Mouse (Mus musculus) kidney, embryonic 15.5 days (tissue): Measurements from ENCODE around the gene Auh. TPM values are rescaled to one million over a fixed set of nuclear protein-coding genes. Genes with fewer than 3 reads are reported as not detected.
A peak's percentile ranks its signal among the peaks of the same experiment; 100 is the strongest.

Source experiments
- ATAC-seq: fragments of 200-750 bp; cut with Nextera tagmentation; replicated peaks from 2 replicates; pipeline ENCODE4 v1.8.0; 2017; ENCODE audit warnings: moderate TSS enrichment; ENCODE audit not compliant: low FRiP score
- H3K27ac ChIP-seq: fragments of 300-500 bp; sonication (generic); 2 replicates; pipeline ENCODE4 v1.5.1; 2015; ENCODE audit warnings: mild to moderate bottlenecking, inconsistent platforms
- H3K27me3 ChIP-seq: fragments of 300-500 bp; sonication (generic); 2 replicates; pipeline ENCODE4 v1.6.1; 2015; ENCODE audit warnings: inconsistent platforms
- H3K36me3 ChIP-seq: fragments of 300-500 bp; sonication (generic); 2 replicates; pipeline ENCODE4 v1.6.1; 2015; ENCODE audit warnings: inconsistent platforms
- H3K4me1 ChIP-seq: fragments of 300-500 bp; sonication (generic); 2 replicates; pipeline ENCODE4 v1.6.1; 2015; ENCODE audit warnings: inconsistent platforms
- H3K4me2 ChIP-seq: fragments of 300-500 bp; sonication (generic); 2 replicates; pipeline ENCODE4 v1.6.1; 2015; ENCODE audit warnings: moderate library complexity, mild to moderate bottlenecking, inconsistent platforms
- H3K4me3 ChIP-seq: fragments of 300-500 bp; sonication (generic); replicated peaks from 2 replicates; pipeline ENCODE4 v1.5.1; 2015; ENCODE audit warnings: mild to moderate bottlenecking, inconsistent platforms
- H3K9ac ChIP-seq: fragments of 300-500 bp; sonication (generic); 2 replicates; pipeline ENCODE4 v1.6.1; 2015; ENCODE audit warnings: mild to moderate bottlenecking, inconsistent platforms
- H3K9me3 ChIP-seq: fragments of 300-500 bp; sonication (generic); replicated peaks from 2 replicates; pipeline ENCODE4 v1.6.1; 2016; ENCODE audit warnings: inconsistent platforms
- WGBS: fragments of 180-500 bp; shearing (Covaris S2); methylation state at CpG from one replicate; pipeline ENCODE4 v1.1.7; 2015; ENCODE audit warnings: mixed read lengths; 5-methylcytosine and 5-hydroxymethylcytosine counted together
- polyA plus RNA-seq: library from polyadenylated mRNA; unstranded; fragments of >200 nt; fragmentation: Nextera tagmentation; extraction: Ambion mirVana; gene quantifications from 2 replicates; pipeline ENCODE4 v1.2.1, GENCODE M21; 2015

Auh gene
- polyA plus RNA-seq, 1 experiment from 2014 or later: 57.0 TPM

GRCm38 (mm10) chr13:52962361-52962760 lies 32.9 kb upstream of the Auh start:
- H3K9ac ChIP-seq: no peak overlapping the region
- peaks cover 28% of the 10 kb centered on the region for H3K36me3 ChIP-seq
- H3K4me3 ChIP-seq: no peak overlapping the region
- no peak for ATAC-seq
- H3K4me2 ChIP-seq: no peak overlapping the region
- 83% methylated on average over 6 of the region's 6 CpGs for WGBS
- H3K27me3 ChIP-seq: no peaks in the 10 kb centered on the region
- no peaks in the 10 kb centered on the region for H3K4me1 ChIP-seq
- H3K27ac ChIP-seq: no peak overlapping the region
- H3K9me3 ChIP-seq: no peaks in the 10 kb centered on the region

DNA sequence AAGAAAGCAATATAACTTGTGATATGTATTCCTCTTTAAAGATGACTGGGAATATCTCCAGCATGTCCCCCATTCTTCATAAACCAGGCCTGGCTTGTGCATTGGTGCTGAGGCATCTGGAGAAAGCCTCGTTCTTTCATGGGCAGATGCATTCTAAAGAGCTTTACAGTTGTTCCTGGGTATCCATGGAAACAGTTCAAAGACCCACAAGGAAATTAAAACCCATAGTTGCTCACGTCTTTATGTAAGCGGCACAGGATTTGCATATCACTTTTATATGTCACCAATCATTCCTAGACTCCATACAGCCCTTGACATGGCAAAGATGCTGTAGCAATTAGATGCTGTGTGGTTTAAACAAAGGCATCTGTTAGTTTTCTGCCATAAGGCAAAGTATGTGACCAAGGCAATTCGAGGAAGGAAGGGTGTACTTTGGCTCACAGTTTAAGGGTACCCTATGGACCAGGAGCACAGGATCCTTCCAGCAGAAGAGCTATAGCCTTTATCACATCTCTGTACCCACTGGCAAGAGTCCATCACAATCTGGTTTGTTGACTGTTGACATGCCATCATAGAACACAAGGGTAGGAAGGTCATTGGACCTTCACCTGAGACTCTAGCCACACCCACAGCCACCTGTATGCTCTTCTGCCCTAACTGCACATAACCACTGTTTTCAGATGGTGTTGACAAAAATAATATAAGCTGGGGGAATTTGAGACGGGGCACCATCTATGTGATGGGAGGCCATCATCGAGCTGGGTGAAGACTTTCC lies 24.5 kb upstream of the Auh start:
- Histone ChIP-seq H3K9me3 (no peaks in the 10 kb centered on the region), H3K4me2 (no peak overlapping the region), H3K4me3 (no peak overlapping the region), H3K9ac (no peak overlapping the region), H3K4me1 (no peaks in the 10 kb centered on the region), H3K27me3 (no peaks in the 10 kb centered on the region), H3K27ac (no peak overlapping the region), H3K36me3 (no peaks in the 10 kb centered on the region)
- WGBS: 87% methylated on average over 6 of the region's 6 CpGs
- no peak for ATAC-seq

DNA sequence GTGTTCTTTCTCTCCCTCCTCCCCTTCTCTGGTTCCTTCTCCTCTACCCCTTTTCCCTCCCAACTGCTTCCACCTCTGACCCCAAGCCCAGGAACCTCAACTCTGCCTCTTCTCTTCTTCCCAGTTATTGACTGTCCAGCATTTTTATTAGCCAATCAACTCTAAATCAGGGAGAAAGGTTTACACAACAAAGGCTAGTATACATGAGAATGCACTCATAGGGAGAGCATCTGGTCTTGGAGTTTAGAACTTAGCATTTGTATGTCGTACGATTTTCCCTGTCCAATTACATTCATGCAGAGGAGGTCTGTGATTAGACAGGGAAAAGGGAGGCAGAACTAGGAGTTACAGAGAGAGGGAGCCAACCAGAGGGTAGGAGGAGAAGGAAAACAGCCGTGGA lies 19.7 kb upstream of the Auh start:
- Histone ChIP-seq H3K4me2 (no peak overlapping the region), H3K27me3 (no peaks in the 10 kb centered on the region), H3K36me3 (no peaks in the 10 kb centered on the region), H3K9ac (no peak overlapping the region), H3K9me3 (no peaks in the 10 kb centered on the region), H3K27ac (no peak overlapping the region), H3K4me1 (no peaks in the 10 kb centered on the region), H3K4me3 (no peak overlapping the region)
- WGBS: 84% methylated on average over 3 of the region's 3 CpGs
- no peak for ATAC-seq

GRCm38 (mm10) chr13:52947545-52947944 lies 18.1 kb upstream of the Auh start:
- Histone ChIP-seq H3K9ac (no peak overlapping the region), H3K27me3 (no peaks in the 10 kb centered on the region), H3K4me3 (no peak overlapping the region), H3K9me3 (no peaks in the 10 kb centered on the region), H3K4me1 (0 out of 2 replicates have a peak, but pooled peaks cover 3% of the 10 kb centered on the region), H3K36me3 (no peaks in the 10 kb centered on the region), H3K4me2 (no peak overlapping the region), H3K27ac (no peak overlapping the region)
- WGBS: 63% methylated on average over 4 of the region's 4 CpGs
- ATAC-seq: no peak

DNA sequence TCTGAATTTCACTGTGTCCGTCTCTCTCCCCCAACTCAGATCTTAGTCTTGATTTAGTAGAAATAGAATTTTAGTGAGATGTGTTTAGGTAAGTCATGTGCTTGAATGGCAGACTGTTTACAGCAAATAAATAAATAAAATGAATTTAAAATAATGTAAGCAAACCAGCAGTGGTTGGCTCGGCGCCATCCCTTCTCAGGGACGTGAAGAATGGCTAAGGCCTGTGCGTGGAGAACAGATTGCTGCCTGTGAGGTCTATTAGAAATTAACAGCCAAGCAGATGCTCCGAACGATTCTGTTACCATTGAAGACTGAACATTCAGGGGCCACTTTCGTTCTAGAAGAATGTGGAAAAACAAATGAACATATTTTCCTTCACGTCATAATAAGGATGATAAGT lies 16.3 kb upstream of the Auh start:
- 0 out of 2 replicates have a peak, but pooled peaks cover 3% of the 10 kb centered on the region for H3K4me1 ChIP-seq
- no peak overlapping the region for H3K9ac ChIP-seq
- no peak for ATAC-seq
- no peak overlapping the region for H3K4me3 ChIP-seq
- no peak overlapping the region for H3K4me2 ChIP-seq
- 84% methylated on average over 9 of the region's 9 CpGs for WGBS
- H3K36me3 ChIP-seq: no peaks in the 10 kb centered on the region
- H3K27ac ChIP-seq: no peak overlapping the region
- H3K27me3 ChIP-seq: no peaks in the 10 kb centered on the region
- H3K9me3 ChIP-seq: no peaks in the 10 kb centered on the region

GRCm38 (mm10) chr13:52944116-52944515 lies 14.6 kb upstream of the Auh start:
- Histone ChIP-seq H3K27me3 (no peaks in the 10 kb centered on the region), H3K4me1 (0 out of 2 replicates have a peak, but pooled peaks cover 3% of the 10 kb centered on the region), H3K27ac (no peak overlapping the region), H3K9me3 (no peaks in the 10 kb centered on the region), H3K4me3 (no peak overlapping the region), H3K36me3 (no peaks in the 10 kb centered on the region), H3K4me2 (no peak overlapping the region), H3K9ac (no peak overlapping the region)
- WGBS: 69% methylated on average over 4 of the region's 4 CpGs
- ATAC-seq: no peak

DNA sequence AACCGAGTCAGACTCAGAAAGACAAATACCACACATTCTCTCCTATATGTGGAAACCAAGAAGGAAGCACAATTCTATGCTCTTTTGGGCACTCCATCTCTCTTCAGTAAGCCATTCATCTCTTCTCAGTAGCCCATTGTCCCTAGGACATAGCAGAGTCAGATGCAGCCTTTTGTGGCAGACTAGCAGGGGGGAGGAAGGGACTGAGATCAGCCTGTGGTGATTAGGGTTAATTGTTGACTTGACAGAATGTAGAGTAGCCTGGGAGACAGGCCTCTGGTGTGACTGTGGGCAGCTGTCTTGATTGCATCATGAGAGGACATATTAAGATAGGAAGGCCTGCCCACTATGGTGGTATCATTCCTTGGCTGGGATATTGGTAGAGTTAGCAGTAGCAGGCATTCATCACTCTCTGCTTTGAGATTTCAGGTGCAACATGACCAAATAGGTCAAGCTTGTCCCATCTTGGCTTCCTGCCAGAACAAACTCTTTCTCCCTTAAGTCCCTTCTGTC lies 13.5 kb upstream of the Auh start:
- Histone ChIP-seq H3K27me3 (no peaks in the 10 kb centered on the region), H3K4me3 (no peak overlapping the region), H3K9me3 (no peaks in the 10 kb centered on the region), H3K9ac (no peak overlapping the region), H3K27ac (no peak overlapping the region), H3K4me2 (no peak overlapping the region), H3K36me3 (no peaks in the 10 kb centered on the region), H3K4me1 (0 out of 2 replicates have a peak, but pooled peaks cover 3% of the 10 kb centered on the region)
- WGBS: 86% methylated on average over 1 of the region's 1 CpGs
- ATAC-seq: no peak

DNA sequence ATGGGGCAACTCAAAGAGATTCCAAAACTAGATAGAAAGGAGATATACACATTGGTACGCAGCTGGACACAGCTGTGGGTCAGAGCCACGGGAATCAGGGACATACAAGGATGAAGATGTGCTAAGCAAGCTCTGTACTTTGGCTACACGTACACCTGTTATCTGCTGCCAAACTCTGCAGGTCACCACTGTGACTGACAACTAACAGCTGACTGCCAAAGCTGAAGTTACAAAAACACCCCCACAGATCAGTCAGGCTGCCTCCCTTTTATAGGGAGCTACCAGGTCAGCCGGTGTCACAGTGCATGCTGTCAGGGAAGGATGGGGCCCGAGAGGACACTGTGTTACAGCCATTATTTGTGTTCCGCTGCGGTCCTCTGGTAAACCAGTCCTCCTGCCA lies 11.5 kb upstream of the Auh start:
- H3K9ac ChIP-seq: no peak overlapping the region
- no peak overlapping the region for H3K4me2 ChIP-seq
- no peaks in the 10 kb centered on the region for H3K36me3 ChIP-seq
- 62% methylated on average over 7 of the region's 7 CpGs for WGBS
- H3K27ac ChIP-seq: no peak overlapping the region
- H3K4me1 ChIP-seq: 0 out of 2 replicates have a peak, but pooled peaks cover 3% of the 10 kb centered on the region
- no peak overlapping the region for H3K4me3 ChIP-seq
- no peaks in the 10 kb centered on the region for H3K27me3 ChIP-seq
- no peaks in the 10 kb centered on the region for H3K9me3 ChIP-seq
- ATAC-seq: no peak

DNA sequence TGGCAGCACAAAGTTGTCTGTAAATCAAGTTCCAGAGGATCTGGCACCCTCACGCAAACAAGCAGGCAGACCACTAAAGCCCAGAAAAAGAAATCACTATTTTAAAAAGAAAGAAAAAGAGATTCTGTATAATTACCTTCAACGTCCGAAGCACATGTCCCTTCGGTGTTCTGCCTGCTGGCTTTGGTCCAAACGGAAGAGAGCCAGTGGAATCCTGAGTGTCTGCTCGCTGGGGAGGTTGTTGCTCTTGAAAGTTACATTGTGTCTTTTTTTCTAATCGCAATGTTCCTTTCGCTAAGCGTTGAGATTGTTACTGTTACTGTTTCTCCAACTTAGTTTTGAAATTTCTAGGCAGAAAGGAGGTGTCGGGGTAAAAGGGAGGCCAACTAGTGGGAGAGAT lies 1.1 kb upstream of the Auh start:
- H3K4me1 ChIP-seq: peaks cover 23% of the 10 kb centered on the region
- H3K9me3 ChIP-seq: no peaks in the 10 kb centered on the region
- no peak overlapping the region for H3K27ac ChIP-seq
- no peak overlapping the region for H3K4me3 ChIP-seq
- ATAC-seq: no peak
- H3K4me2 ChIP-seq: no peak overlapping the region
- WGBS: 49% methylated on average over 10 of the region's 10 CpGs
- no peaks in the 10 kb centered on the region for H3K36me3 ChIP-seq
- H3K27me3 ChIP-seq: no peaks in the 10 kb centered on the region
- no peak overlapping the region for H3K9ac ChIP-seq

GRCm38 (mm10) chr13:52928392-52928791 lies 1.1 kb downstream of the Auh start:
- ATAC-seq: no peak
- no peaks in the 10 kb centered on the region for H3K36me3 ChIP-seq
- H3K9ac ChIP-seq: peak overlapping the region; percentile 82; the same call in 1 of the 2 replicates
- WGBS: 64% methylated on average over 9 of the region's 9 CpGs
- H3K4me1 ChIP-seq: peaks cover 23% of the 10 kb centered on the region
- no peaks in the 10 kb centered on the region for H3K27me3 ChIP-seq
- 0 out of 2 replicates have a peak overlapping the region, but pooled peaks have one; percentile 78 for H3K27ac ChIP-seq
- H3K9me3 ChIP-seq: no peaks in the 10 kb centered on the region
- H3K4me2 ChIP-seq: peak overlapping the region; percentile 63
- peak overlapping the region; percentile 81 for H3K4me3 ChIP-seq

- WGBS: 78% methylated on average over 5 of the region's 5 CpGs
- H3K36me3 ChIP-seq: no peaks in the 10 kb centered on the region
- no peaks in the 10 kb centered on the region for H3K9me3 ChIP-seq
- H3K27me3 ChIP-seq: no peaks in the 10 kb centered on the region
- no peak overlapping the region for H3K4me3 ChIP-seq
- no peak for ATAC-seq
- H3K27ac ChIP-seq: no peak overlapping the region
- no peak overlapping the region for H3K4me2 ChIP-seq
- H3K4me1 ChIP-seq: peaks cover 26% of the 10 kb centered on the region
- H3K9ac ChIP-seq: no peak overlapping the region
Measured at GRCm38 (mm10) chr13:52924457-52924856, 5.0 kb downstream of the Auh start.

GRCm38 (mm10) chr13:52921966-52922365 lies 7.5 kb downstream of the Auh start:
- Histone ChIP-seq H3K27ac (no peak overlapping the region), H3K9me3 (no peaks in the 10 kb centered on the region), H3K27me3 (no peaks in the 10 kb centered on the region), H3K36me3 (no peaks in the 10 kb centered on the region), H3K4me3 (no peak overlapping the region), H3K9ac (no peak overlapping the region), H3K4me2 (no peak overlapping the region), H3K4me1 (peaks cover 11% of the 10 kb centered on the region)
- WGBS: 59% methylated on average over 8 of the region's 8 CpGs
- no peak for ATAC-seq
